Mouse (Mus musculus) B cell, adult 2 months (primary cell): Measurements from ENCODE around the gene Rrnad1.
"Not testable (repeated sequence)": the region's sequence is repeated elsewhere in the genome, so short reads cannot be mapped to it uniquely, and the experiment has no call there.

ENCODE experiments used
- DNase-seq, 2 experiments: peaks; one replicate each; pipeline ENCODE4 v3.0.0; 2022

The Rrnad1 gene

DNA sequence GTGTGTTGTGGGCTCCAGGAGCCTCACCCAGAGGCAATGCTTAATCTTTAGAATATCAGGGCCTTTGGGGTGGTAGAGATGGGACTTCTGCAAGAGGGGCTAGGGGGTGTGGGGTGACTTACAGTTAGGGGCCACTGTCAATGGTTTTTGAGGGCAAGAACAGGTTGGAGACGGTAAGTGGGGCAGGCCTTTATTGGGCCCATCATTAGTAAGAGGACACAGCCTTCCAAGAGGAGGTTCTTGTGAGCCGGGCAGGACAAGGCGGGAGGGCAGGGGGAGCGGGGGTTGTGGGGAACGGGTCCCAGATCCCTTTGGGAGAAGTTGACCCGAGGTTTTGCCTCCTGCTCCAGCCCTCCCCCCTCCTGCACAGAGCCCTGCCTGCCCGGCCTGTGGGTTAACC is 17.0 kb downstream of the Rrnad1 start:
- DNase-seq, result no peak

DNA sequence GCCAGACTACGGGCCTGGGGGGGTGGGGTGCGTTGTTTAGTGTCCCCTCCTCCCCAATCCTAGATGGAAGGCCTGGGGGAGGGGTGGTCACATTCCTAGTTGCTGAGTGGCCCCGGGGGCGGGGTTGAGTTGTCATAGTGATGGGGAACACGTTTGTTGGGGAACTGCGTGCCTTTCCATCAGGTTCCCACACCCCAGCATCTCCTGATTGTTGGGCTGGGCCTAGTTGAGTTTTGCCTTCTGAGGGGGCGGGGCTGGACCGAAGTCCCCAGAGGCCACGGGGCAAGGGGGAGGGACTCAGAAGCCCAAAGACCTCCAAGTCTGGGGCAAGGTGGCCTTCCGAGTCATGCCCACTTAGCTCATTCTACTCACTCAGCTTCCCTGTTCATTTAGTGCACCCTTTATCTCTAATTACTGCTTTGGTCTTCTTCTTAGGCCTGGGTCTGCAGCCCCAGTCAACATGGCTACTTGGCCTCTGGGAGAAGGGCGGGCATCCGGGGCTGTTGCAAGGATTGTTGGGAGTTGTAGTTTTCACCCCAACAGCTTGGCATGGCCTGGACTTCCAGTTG is 19.9 kb downstream of the Rrnad1 start:
- peak; percentile 48 to 49 for DNase-seq

DNA sequence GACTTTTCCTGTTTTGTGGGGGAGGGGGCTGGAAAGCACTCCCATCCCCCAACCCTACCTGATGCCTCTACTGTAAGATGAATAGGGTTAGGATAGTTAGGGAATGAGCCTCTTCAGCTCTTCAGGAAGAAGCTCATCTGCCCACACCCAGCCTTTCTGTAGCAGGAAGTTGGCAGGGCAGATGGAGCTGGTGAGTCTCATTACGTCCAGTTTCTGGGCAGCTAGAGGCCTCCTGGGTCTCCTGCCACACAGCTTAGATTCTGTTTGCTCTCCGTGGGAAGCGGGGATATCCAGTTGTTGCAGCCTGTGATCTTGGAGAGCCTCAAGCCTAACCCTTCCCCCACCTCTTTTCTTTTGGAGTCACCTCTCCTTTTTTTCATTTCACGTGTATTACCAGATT is 20.6 kb downstream of the Rrnad1 start:
- no peak for DNase-seq

DNA sequence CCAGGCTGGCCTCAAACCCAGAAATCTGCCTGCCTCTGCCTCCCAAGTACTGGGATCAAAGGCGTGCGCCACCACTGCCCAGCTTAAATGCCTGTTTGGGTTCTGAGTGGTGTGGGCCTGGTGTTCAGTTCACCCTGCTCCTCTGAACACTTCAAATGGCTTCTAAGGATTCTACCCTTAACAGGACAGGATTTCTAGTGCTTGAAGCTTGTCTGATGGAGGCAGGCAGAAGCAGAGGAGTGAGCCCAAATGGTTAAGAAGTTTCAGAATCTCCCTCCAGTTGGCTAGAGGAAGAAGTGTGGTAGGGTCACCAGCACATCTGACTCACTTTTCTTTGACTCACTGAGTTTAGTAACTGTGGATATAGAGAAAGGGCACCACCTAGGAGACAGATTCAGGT is 21.1 kb downstream of the Rrnad1 start:
- no peak for DNase-seq

DNA sequence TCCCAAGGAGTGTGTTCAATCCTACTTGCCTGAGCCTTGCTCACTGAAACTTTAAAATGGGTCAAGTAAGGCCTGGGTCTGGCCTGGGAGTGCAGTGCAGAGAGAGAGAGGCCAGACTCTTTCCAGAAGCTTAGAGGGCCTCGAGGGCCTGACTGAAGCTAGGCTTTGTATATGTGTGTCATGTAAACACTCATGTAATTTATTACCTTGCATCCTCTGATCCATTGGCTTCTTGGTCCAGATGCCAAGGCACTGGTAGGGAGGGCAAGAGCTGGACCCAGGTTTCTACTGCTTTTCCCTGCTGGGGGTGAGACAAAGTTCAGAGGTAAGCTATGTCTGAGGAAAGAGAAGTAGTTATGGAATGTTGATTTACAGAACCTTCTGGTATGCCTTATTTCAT is 22.6 kb downstream of the Rrnad1 start:
- no peak for DNase-seq

DNA sequence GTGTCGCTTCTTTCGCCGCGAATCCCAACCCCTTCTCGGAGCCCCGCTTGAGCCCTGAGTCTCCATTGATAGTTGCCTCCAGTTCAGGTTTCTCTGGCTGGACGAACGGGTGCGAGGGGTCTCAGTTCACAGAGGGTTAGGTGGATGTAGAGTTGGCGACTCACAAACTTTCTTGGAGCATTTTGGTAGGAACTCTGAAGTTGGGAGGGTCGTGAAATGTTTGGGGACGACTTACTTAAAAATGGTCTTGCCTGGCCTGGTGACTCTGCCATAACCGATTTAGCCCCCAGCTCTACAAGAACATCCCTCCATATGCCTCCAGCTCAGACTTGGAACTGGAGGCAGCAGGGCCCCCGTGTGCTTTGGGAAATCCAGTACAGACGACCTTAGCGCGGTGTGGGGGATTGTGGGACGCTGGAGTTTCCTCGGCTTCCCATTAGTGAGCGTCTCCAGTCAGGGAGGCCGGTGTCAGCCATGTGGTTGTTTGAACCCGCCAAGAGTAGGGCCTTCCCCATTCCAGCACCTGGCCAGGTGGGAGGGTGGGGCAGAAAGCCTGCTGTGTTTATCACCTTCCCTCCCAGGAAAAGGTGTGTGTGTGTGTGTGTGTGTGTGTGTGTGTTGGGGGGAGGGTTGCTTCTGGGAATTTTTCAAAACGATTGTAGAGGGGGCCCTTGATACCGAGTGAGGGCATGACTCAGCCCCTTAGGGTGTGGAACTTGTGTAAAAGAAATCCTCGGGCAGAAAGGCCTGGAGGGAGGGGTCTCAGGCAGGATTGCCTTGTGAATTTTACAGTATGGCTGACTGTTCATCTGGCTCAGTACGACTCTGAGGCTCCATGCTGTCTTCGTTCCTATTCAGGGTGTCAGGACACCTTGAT is 23.3 kb downstream of the Rrnad1 start:
- peak in 1 of 2 experiments; percentile 26 for DNase-seq

DNA sequence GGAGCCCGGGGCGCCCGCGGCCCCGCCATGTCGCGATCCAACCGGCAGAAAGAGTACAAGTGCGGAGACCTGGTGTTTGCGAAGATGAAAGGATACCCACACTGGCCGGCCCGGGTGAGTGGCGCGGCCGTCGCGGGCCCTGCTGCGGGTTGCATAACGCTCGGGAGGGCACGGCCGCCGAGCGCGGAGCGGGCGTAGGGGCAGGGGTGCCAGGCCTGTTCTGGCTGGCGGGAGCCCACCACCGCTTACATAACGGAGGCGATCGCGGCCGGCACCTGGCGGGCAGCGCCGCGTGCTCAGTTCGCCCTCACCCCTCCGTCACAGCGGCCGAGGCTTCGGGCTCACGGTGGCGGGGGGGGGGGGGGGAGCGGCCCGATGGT is 23.9 kb downstream of the Rrnad1 start:
- peak in 1 of 2 experiments; percentile 47 for DNase-seq

DNA sequence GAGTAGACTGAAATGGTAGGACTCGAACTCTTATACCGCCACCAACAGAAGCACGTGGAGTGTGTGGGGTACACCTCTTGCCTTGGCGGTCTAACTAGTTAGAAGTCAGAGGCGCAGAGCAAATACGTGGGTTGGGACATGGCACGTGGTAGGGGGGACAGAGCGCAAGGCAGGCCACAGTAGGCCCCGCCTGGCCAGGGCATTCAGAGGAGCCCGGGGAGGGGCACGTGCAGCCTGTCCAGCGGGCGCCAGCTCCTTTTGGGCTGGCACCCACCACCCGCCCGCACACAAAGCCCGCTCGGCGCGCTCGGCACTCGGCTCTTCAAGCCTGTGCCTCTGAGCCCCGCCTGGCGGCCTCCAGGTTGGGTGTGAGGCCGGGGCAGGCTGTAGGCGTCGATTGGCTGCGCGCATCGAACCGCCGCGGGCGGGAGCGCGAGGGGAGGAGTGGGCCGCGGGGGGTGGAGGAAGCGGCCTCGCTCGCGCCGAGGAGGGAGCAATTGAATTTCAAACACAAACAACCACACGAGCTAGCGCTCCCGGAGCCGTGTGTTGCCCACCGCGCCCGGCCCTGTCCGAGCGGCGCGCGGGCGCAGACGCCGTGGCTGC is 24.5 kb downstream of the Rrnad1 start, which contains the start of gene Hdgf:
TSS of gene Hdgf (plus strand) at position 442 of the 606 bp plus-strand sequence.
- peak; percentile 94 for DNase-seq

DNA sequence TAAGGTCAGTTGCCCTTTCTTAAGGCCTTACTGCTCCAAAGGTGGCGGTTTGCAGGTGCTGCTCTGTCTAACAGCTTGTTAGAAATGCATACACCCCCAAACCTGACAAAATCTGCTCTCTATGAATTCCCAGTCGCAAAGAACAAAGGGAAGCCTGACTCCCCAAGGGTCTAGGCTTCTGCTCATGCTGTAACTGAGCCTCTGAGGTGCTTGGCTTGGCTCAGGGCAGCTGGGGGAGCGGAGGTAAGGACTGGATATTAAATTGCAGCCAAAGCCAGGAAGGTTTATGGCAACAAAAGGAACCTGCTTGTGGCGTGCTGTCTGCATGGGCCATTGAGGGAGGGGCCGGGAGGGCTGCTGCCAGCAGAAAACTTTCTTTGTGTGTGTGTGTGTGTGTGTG is 26.7 kb downstream of the Rrnad1 start:
- DNase-seq, result no peak

DNA sequence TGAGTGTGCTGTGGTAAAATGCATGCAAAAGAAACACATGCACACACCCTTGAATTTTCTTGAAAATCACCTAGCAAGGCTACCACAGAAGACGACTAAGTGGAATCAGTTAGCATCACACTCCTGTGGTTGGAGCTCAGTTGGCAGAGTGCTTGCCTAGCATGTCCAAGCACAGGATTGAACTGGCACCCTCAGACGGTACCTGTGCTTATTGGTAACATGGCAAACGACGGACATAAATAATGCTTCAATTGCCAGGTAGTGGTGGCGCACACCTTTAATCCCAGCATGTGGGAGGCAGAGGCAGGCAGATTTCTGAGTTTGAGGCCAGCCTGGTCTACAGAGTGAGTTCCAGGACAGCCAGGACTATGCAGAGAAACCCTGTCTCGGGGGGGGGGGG is 28.6 kb downstream of the Rrnad1 start:
- DNase-seq, result not testable (repeated sequence)

DNA sequence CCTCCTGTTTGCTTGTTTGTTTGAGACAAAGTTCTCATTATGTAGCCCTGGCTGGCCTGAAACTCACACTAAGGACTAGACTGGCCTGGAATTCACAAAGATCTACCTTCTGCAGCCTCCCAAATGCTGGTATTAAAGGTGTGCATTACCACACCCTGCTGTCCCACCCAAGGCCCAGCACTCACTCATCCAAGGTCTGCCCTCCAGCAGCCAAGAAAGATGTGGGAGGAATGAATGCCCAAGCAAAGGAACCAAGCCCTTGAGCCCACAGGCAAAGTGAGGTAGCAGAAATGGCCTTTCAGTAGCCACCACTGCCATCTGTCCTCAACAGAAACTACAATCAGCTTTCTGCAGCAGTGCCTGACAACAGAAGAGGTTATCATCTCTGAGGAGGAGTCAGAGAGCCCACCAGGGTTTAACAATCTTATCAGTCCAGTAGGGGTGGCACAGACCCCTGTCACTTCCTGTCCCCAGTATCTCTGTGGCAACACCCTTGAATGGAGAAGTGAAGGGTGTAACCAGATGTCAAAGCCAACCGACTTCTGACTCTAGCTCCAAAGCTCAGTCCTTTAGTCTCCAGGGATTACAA is 29.4 kb downstream of the Rrnad1 start:
- DNase-seq, result no peak

DNA sequence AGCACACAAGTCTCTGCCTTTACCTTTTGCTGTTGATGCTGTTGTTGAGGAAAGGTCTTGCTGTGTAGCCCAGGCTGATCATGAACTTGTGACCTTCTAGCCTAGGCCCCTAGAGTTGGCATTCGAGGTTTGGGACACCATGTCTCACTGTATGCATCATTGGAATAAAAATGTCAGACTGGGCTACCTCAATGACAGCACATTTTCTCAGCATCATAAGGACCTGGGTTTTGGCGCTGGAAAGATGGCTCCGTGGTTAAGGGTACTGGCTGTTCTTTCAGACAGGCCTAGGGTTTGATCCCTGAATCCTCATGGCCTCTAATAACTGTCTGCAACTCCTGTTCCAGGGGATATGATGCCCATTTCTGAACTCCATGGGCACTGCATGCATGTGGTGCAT is 30.7 kb downstream of the Rrnad1 start:
- no peak for DNase-seq

DNA sequence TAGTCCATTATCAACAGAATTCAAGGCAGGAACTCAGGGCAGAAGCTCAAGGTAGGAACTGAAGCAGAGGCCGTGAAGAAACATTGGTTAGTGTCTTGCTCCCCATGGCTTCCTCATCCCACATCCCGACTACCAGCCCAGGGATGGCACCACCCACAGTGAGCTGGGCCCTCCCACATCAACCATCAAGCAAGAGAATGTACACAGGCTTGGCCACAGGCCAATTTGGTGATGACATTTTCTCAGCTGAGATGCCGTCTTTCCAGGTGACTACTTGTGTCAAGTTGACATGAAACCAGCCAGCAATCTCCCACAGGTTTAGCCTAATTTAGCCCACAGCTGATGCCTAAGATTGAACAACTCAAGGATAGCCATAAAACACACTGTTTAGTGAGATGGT is 31.3 kb downstream of the Rrnad1 start:
- no peak for DNase-seq

DNA sequence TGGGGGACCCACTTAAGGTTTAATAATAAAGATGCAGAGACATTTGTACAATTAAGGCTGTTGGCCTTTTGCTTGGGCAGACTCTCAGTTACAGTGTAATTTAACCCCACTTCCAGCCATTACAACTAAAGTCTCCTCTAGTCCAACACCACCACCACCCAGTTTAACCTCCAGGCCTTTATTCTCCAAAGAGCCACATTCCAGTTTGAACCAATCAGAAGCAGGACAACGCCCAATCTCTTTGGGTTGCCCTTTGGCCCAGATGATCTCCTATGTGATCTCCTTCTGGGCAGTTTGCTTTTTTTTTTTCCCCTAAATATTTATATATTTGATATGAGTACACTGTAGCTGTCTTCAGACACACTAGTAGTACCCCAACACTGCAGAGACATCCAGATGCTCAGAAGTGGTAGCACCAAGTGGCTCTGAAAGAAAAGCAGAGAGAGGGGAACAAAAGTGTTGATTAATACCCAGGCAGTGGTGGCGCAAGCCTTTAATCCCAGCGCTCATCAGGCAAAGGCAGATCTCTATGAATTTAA is 37.1 kb downstream of the Rrnad1 start:
- no peak for DNase-seq

DNA sequence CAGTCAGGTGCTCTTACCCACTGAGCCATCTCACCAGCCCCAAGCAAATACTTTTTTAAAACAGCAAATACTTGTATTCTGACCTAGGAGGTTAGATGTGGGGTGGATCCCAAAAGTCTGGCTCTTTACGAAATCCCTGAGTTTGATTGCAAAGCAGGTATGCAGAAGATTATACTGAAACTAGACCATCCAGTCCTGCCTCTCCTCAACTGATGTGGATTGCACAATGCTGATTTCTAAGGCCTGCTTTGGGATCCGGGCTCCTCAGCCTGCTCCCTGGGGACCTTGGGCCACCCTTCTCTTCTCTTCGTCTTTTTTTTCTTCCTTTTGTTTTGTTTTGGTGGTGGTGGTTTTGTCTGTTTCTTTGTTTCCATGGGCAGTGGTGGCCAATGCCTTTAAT is 39.0 kb downstream of the Rrnad1 start:
- DNase-seq, result no peak

DNA sequence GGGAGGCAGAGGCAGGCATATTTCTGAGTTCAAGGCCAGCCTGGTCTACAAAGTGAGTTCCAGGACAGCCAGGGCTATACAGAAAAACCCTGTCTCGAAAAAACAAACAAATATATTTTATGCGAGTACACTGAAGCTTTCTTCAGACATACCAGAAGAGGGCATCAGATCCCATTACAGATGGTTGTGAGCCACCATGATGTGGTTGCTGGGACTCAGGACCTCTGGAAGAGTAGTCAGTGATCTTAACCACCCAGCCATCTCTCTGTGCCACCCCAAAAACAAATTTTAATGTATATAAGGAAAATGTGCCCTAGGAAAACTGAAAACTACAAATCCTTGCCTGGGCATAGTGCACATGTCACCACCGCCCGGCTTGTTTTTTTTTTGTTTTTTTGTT is 43.1 kb downstream of the Rrnad1 start:
- DNase-seq, result not testable (repeated sequence)

DNA sequence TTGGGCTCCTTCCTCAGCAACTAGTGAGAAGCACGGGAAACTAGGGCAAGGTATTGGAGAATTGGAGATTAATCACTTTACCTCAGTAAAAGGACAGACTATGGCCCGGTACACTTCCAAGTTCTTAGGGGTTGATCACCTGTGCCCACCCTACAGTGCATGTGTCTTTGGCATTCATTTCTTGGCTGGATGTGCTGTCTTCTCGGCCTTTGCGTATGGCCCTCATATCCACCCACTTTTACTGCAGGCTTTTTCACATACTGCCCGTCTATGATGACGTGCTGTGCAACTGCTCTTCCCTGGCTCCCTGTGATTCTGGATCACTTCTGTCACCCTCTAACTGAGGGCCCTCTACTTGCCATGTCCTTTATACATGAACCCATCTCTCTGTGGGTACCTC is 44.1 kb downstream of the Rrnad1 start:
- peak in 1 of 2 experiments; percentile 6 for DNase-seq

DNA sequence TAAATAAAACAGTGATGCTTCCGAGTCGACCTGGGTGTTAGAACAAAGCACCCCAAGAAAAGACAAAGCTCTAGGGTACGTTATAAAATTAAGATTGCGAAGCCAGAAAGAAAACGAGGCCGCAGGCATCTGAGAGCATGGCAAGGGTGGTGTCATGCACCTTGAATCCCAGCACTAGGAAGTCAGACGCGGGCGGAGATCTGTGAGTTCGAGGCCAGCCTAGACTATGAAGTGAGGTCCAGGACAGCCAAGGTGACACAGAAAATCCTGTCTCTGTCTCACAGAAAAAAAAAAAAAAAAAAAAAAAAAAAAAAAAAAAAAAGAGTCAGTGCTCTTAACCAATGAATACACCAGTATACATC is 44.5 kb downstream of the Rrnad1 start:
- no peak for DNase-seq

DNA sequence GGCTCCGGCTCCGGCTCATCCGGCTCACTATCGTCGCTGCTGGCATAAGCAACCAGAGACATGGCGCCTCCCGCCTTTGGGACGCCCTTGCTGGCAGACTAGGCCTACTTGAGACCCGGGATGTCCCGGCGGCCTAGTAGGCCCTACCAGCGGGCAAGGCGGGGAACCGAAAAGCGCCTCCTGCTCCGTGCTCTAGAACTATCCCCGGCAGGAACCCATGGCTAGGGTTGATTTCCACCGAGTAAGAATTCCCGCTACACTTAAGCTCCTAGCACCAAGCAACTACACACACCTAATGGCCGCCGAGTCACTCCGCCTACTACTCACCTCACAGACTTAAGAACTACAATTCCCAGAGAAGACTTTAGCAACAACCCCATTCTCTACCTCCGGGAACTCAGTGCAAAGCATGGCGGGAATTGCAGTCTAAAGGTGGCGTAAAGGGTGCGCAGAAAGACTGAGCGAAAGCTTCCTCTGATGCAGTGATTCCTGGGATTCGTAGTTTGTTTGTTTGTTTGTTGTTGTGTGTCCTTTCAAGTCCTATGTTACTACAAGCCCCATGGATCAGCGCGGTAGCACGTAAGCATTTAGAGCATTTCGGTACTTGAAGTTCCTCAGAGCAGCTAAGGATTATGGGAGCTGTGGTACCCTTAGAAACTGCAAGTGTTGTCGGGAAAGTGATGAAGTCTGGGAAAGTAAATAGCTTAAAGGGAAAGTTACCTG is 45.1 kb downstream of the Rrnad1 start, which contains the start of gene Prcc:
TSS of gene Prcc (minus strand) at position 328 of the 723 bp plus-strand sequence.
- DNase-seq, result peak; percentile 84 to 91

DNA sequence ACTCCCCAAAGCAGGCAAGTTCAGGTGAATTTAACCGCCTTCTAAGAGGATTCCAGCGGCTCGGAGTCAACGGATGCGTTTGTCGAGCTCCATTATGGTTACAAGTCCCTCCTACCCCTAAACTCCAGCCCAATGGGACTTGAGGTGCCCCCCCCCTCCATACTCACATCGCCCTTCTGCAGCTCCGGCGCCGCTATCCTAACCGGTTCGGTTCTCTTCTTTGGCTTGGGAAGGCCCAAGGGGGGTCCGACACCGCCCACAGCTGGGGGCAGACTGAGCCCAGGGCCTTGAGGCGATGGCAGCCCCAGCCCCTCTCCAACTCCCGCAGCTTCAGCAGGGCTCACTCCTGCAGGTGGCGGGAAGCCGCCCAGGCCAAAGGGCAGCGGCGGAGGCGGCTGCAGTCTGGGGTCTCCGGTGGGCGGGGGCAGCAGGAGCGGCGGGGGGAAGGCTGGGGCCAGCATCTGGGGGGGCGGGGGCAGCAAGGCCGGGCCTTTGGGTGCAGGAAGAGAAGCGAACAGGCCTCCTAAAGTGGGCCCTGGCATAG is 45.7 kb downstream of the Rrnad1 start:
- peak; percentile 34 to 36 for DNase-seq

DNA sequence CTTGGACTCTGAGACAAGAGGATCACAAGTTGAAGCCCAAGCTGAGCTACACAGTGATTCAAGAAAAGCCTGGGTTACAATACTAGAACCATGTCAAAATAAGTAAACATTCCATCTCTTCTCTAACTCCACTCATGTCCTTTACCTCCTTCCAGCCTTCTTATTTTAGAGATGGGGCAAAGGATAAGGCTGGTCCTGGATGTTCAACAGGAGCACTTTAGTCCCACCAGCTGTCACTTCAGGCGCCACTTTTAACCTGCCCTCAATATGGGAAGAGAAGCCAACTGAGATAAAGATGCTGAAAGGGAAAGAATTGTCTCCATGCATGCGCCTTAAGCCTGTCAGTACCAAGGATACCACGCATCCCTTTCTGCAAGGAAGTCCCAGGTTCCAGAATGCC is 46.2 kb downstream of the Rrnad1 start:
- no peak for DNase-seq

DNA sequence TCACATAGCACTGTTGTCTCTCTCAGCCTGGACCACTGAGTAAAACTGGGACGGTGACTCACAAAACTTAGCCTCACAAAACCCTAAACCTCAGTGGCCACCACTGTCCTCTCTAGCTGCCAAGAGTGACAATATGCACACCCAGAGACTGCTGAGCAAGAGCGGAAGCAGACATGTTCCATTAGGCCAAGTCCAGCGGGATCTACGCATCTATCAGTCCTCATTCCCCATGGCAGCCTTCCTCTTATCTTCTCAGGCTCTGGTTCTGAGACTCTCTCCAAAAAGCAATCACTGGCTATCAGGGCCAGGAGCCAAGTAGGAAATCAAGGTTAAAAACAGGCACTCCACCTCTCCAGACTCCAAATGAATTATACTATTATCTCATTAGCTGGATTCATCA is 52.8 kb downstream of the Rrnad1 start:
- no peak for DNase-seq
